Mouse (Mus musculus) WW6 (cell line): ENCODE measurements at regions not wholly inside any gene's neighbourhood (a gene's known extent, or its start where the extent isn't known, plus 50 kb on each side); places are given as distances from the start of the nearest gene placed in this dataset.

Source experiments
- DNase-seq: peaks from one replicate; pipeline ENCODE4 v3.0.0-alpha.2; 2013; ENCODE audit warnings: low read depth, low spot score

DNA sequence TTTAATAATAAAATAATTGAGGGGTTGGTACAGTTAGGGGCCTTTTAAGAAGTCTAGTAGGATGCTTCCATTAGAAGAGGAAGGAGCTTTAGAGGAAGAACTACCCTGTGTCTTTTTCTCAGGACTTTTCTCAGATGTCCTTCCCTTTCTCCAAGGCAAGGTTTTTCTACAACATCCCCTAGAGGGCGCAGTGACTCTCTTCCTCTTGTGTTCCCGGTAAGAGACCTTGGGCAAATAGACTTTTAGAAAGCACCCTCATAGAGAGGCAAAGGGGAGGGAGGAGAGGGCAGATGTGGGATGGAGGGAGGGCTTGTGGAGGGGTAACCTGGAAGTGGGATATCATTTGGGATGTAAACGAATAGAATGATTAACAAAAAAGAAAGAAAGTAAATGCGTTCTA is 572.6 kb upstream of the Sox9 start:
- peak; percentile 29 for DNase-seq

DNA sequence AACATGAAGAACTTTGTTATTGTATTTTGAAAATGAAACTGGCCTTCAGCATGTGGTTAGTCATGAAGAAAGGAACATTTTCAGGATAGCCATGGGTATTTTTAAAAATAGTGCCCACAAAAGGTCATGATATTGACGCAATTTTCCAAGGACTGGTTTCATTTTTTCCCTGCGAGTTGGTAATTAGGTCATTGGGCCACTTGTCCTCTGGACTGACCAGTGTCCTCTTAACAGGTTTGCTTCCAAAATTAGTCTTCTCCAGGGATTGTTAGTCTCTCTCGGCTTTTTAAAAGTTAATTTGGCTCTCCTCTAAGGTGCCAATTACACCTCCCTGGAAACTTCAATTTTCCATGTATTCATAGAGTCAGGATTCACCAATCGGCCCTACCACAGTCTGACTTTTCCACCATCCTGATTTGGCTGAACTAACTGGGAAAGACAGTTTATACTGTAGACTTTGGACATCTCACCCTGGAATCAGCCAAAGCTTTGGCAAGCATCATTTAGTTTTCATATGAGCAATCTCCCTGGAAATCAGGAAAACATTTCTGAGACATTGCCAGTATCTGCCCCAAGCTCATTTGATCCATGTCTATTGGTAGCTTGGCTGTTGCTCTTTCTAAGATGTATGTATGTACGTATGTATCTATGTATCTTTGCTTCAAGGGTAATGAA is 562.8 kb upstream of the Sox9 start:
- DNase-seq: no peak

DNA sequence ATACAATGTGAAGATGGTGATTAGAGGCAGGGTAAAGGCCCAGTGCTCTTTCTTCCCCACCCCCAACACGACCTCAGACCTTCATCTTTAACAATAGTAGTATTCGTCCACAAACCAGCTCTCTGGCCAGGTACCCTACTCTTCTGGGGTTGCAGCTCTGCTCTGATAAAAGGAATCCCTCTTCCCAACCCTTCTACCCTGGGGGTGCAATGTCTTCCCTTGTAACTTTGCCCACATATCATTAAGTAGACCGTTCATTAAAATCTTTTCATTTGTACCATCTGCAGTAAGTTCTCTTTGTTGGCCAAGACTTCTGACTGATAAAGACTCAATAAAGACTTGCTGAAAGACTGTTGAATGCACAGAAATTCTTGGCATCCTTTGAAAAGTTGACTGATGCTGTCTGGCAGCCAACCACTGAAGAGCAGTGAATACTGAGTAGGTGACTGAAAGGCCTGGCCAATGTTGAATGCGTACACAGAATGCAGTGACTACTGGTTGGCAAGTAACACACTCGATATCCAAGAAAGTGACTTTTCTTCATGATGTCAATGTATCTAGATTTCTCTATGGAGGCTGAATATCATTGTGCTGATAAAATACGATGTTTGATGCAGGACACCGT is 547.4 kb upstream of the Sox9 start:
- no peak for DNase-seq

DNA sequence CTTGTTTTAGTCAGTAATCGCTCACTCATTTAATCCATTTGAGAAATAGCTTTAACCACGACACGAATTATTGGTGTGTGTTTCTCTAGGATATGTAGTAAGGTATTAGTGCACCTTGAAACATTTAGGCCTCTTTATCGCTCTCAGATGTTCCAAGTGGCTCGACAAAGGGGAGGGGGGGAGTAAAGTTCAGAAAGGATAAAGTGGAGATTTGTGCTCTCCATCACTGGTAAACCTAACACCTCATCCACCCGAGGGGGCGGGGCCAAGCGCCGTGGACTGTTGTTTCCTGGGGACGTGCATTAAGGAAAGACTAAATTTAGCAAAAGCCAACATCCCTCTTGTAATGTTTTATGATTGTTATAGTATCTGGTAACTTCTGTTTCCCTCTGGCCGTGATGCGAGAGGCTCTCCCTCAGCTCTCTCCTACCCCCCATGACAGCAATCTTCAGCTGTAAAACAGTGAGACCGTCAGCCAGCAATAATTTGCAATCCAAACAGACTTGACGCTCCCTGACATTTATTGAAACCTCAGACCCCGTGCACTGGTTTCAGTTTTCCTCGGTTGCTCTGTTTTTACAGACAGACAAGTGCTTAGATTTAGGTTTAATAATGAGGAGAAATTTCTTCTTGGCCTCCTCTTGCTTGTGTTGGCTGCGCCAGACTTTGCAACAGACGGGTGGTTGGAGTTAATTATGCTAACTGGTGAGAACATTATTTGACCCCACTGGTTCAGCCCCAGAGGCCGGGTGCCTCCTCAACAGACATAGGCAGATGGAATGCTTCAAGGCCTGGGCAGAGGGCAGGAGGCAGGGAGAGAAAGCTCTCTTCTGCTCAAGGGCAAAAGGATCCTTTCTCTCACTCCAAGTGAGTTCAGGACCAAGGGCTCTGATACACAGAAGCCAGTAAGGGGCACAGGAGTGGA is 542.8 kb upstream of the Sox9 start:
- DNase-seq: no peak

DNA sequence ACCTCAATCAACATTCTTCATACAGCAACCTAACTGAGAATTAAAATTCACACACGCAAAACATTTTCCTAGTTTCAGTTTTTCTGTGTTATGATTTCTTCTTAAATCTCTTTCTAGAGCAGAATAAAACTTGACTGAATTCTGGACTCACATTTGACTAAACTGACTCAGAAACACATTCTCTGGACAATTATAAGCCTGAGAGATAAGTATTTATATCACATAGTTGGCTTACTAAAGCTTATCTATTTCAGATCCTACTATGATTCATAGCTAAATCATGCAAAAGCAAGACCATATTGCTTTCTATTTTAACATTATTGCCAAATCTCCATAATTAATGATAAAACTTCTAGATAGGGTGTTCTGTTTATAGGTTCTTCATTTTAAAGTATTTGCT is 529.5 kb upstream of the Sox9 start:
- no peak for DNase-seq

DNA sequence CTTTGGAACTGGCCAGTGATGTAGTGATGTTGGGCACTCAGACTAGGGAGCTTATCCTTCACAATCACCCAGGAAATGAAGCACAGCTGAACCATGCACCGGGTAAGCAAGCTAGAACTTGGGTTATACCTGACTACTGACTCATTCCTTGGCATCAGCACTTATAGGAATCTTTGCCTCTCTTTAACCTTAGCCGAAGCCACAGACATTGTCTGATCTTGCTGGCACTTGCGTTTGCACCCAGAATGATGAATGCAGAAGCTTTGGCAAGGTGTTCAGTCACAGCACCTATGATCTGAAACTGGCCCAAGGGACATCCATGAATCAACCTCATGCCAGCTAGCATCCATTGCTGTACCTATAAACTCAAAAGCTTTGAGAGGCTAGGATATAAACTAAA is 529.0 kb upstream of the Sox9 start:
- no peak for DNase-seq

DNA sequence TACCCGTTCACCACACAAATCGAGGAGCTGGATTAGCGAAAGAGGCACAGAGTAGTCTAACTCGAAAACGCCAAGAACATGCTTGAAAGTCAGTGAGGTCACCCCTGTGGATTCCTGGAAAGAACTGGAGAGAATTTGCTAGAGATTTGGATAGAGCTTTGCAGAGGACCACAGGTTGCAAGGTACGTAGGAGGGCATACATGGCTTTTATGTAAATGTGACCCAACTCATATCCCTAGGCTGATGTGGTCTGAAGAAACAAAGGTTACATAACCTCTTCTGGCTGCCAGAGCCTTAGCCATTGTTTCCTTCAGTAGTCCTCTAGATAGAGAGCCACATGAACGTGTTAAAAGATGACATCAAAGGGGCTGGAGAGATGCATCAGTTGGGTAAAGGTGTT is 525.7 kb upstream of the Sox9 start:
- DNase-seq: no peak

DNA sequence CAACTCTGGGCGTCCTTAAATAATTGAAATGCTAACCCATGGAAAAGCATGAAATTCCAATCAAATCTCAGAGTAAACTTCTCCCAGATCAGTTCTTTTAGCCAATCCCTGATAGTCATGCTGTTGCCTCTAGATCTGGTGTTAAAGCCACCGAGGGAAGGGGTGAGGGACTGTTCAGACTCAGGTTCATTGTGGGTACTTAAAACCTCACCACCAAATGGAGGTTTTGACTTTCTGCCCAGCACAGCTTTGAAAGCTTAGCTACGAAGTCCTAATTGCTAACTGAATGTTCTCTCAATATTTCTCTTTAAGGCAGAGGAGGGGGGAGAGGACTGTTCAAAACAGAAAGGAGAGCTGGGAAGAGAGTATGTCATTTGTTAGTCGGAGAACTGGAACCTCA is 517.9 kb upstream of the Sox9 start:
- no peak for DNase-seq

DNA sequence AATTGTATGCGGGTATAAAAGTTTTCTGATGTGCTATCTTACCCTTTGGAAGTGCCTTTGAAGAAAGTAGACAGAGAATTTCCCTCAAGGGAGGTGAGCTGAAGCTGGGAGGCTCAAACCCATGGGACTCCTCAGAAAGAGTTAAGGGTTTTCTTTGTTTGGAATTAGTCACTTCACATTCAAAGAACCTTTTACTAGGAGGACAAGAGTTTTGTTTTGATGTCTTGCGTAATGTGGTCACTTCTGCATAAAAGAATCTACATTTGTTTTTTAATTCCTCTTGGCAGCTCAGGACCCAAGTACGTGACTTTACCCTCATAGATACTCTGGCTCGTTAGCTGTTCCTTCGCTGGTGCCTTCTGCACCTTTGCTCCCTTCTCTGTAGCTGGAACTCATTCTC is 511.1 kb upstream of the Sox9 start:
- no peak for DNase-seq

DNA sequence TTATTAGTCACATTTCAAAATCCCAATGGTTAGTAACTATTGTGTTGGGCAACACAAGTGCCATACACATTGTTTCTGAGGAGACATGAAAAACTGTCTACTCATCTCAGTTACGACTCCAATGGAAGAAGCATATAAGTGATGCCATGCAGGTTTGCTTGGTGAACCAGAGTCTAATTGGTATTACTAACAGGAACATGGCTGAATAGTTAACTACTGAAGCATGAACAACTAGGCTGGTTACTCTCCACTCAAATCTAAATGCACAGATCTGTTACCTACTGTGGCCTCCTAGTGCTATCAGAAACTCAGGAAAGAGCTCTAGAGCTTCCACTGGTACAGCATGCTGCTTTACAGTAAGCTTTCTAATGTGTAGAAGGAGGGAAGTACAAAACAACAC is 503.5 kb upstream of the Sox9 start:
- no peak for DNase-seq

DNA sequence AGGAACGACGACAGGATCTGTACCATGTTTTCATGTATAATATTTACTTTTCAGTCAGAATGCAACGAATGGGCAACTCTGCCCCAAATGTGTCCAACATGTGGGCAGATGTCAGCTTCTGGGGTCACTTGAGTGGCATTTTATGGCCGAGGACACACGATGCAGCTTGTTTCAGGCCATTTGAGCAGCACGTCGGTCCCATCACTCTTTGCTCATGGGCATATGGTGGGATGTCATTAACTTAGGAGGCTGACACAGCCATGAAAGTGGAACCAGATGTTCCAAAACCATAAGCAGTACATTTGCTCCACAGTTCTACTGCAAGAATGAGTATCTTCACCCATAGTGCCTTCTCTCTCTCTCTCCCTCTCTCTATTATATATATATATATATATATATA is 499.1 kb upstream of the Sox9 start:
- no peak for DNase-seq

DNA sequence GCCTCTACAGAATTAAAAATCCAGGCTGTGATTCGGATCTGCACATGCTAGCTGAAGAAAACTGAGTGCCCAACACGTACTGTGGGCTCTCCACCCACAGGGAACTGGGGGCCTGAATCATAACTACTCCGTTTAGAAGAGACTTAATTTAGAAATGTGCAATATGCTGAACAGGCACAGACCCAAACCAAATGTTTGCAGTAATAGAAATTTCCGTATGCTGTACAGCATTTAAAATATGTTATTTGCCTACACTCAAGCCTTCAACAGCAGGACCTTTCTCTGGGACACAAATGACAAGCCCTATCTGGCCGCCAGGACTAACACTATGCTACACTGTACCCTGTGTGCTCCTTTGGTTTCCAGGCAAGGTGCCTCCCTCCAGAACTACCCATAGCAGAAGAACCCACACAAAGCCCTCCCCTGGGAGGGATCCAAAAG is 483.1 kb upstream of the Sox9 start:
- no peak for DNase-seq

DNA sequence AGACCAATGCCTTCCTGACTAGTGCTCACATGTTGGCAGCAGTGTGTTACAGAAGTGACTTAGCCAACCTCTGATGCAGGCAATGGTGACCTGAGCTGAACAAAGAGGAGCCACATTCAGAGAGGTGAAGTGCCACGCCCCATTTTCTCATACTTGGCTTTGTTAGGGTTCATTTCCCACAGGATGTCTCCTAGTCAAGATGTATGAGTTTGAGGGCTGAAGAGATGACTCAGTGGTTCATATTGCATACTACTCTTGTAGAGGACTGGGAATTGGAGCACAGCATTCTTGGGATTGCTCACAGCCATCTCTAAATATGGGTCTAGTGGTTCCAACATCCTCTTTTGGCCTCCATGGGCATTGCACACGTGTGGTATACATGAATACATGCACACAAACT is 478.9 kb upstream of the Sox9 start:
- DNase-seq: no peak

DNA sequence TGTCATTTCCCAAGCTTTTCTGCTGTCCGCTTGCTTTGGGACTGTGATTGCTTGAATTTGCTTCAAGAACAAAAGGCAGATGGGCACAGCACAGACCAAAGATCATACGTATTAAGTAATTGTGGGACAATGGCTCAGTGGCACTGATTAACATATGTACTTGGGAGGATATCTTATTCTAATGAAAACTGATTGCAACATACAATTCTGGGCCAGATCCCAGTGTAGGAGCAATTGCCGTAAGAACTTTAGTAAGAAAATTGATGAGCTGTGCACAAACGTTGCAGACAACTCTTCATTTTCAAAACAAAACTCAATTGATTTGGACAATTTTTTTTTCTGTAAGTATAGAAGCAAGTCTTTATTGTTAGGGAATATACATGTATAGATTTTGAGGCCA is 456.2 kb upstream of the Sox9 start:
- no peak for DNase-seq

DNA sequence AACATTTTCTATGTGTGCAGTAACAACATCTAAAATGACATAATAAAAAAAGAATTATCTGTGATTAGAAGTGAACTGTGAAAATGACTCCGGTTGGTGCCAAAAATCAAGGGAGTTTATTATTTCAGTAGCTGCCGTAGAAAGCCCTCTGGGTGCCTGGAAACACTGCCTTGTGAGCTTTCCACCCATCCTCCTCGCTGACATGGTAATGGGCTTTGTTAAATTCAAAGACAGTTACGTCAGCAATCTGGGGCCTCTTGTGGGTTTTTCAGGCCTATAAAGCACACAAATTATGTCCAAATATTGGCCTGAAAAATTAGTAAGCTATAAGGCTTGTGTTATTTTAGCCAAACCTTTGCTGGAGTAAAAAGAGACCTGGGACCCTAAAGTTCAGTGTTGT is 454.4 kb upstream of the Sox9 start:
- DNase-seq: no peak

DNA sequence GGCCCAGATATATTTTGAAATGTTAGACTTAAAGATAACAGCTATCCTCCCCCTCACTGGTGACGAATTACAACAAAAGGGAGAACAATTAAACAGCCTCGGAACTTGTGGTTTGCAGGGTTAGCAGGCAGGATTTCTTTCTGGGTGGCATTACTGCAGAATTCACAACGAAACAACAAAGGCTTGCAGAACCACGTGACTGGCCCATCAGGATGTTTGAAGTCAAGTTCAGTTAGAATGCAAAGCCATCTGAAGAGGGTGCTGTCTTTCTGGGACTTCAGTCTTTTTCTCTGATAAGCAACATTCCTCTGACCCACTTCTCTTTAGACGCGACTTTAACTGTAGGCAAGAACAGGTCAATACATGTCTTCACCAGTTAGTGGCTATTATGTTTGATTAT is 436.9 kb upstream of the Sox9 start:
- no peak for DNase-seq

DNA sequence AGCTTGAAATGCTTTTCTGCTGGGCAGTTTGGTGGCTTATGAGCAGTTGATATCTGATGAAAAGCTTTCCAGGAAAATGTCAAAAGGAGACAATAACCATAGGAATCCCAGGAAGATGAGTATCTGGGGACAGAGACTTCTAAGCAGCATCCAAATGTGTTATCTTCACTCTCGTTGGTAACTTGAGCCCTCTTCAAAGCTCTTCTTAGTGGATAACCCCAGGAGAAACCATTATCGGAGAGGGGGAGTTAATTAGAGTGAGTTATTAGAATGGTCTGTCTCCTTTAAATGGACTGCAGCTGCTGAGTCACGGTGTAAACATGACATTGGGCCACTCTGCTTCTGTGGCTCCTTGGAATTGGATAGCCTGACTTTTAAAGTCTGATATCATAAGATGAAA is 436.4 kb upstream of the Sox9 start:
- no peak for DNase-seq

DNA sequence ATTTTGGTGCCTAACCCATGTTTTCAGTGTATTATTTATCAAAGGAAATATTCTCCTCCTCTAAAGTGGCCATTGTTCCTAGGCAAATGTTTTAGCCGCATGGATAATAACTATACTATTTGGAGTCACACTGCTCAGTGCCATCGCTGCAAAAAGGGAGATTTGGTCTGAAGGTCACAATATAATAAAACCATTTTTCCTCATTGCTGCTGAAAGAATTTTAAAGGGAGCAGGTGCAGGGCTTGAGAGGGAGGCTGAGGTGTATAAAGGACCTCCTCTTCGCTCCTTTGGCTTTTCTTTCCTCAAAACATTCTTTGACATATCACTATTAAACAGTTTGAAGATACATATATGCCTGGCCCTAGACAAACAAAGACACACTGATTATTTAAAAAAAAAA is 435.9 kb upstream of the Sox9 start:
- DNase-seq: no peak

DNA sequence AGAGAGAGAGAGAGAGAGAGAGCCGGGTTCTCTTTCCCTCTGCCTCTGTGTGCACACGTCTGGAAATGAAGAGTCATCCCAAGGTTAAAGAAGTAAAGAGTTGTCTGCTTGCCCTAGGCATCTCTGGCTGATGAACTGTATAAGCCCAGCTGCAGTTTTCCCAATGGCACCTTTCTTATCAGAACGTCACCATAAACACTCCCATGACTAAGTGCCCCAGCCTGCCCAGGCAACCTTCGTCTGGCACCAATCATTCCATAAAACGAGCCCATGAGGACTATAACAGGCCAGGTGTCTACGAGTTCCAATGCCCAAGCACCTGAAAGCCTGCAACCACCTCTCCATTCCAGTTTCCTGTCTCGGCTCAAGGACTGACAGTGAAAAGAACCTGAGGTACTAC is 435.5 kb upstream of the Sox9 start:
- no peak for DNase-seq

DNA sequence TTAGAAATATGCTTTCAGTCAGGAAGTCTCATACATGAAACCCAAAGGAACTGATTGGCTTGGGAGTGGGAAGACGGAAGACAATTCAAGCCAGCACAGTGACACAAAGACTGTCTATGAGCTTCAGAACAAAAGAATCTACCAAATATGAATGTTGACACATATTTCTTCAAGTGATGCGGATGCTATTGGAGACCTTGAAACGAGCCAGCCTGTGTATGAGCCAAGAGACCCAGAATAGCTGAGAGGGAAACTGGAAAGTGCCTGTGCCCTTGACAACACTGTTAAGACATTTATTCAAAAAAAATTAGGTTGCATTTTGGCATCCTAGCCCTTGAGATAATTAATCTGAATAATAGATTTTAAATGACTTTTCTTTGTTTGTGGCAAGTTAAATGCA is 426.7 kb upstream of the Sox9 start:
- DNase-seq: no peak

DNA sequence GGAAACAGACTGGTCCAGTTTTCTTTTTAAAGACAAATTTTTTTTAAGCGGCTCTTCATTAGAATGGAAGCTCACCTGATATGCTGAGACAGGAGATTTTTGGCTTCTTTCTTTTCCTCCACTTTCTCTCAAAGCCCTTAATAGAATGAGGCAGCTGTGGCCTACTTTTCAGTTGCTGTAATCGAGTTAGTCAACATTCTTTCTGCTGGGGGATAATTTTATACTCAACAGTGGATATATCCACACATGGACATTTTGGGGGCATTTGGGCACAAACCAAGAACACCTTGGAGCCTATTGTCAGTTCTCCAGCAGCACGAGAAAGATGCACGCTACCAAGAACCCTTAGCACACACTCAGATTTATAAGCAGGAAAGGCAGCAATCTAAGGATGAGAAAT is 415.3 kb upstream of the Sox9 start:
- DNase-seq: no peak

DNA sequence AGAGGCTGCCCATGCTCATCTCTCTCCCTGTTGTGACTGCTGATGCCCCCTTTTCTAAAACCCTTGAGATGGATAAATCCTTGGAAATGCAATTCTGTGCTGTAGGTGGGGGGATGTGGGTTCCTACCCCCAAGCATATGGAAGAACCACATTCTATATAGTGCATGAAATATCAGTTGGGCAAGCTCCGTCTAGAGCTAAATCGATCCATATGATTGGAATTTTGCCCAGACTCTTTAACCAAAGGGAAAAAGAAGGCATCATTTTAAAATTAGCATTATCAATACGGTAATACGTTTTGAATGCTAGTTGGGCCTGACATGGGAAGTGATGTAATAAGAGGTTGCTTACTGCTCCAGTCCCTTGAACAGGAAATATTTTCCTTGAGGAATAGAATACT is 411.1 kb upstream of the Sox9 start:
- no peak for DNase-seq

DNA sequence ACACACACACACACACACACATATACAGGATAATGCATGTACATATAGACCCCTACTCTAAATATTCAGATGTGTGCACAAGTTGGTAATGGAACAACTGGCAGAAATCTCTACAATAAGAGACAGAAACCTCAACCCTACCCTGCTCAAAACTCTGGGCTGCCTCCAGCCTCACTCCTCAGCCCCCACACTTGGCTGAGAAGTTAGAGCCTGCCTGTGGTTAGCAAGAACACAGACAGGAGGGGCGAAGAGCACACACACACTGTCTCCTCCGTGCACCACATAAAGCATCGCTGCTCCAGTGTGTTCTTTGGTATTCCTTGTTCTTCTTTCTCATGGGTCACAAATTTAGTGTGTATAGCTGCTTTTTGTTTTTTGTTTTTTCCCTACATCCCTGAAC is 382.0 kb upstream of the Sox9 start:
- DNase-seq: no peak
